ENCODE assay signal across 9 mouse cellular contexts in the genomic region with DNA sequence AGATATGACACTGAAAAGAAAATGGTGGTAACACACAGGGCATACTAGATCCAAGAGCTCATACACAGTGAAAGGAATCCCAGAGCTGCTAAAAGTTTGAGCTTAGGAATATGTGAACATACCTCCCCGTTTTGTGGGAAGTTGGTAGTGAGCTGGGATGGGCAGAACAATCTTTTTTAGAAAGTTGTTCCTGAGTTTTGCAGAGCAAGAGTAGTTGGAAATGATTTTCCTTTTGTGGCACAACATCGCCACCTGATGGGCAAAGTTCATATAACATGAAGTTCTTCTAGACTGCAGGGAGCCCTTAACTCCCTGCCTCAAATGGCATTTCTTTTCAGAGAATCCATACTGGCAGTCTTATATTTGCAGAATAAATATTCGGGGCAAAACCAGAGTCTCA. TPM values are rescaled to one million over a fixed set of nuclear protein-coding genes. Genes with fewer than 3 reads are reported as not detected.
DNase-seq lines count a peak whose midpoint lies in the region; ATAC-seq lines count a peak whose summit lies in the region.
"Had no signal": no experiment of that assay in that cellular context is flagged by ENCODE, and none has a peak within 500 bp of the region (broad histone marks: within the 10 kb centered on the region; RNA-seq: fewer than 3 reads in every experiment).

No protein-coding gene starts in this region.

- WGBS in liver, embryonic 11.5 days, result 2% methylated on average over 3 of the region's 3 CpGs
- WGBS in forebrain, embryonic 11.5 days, result 8% methylated on average over 3 of the region's 3 CpGs
- 4% methylated on average over 3 of the region's 3 CpGs for WGBS in kidney, embryonic 14.5 days
- 6% methylated on average over 3 of the region's 3 CpGs for WGBS in limb, embryonic 13.5 days

- no peak overlapping the region for H3K4me2 ChIP-seq in liver, embryonic 11.5 days
- H3K4me2 ChIP-seq in forebrain, embryonic 11.5 days (ENCODE audit: low read depth, low read length, severe bottlenecking), result no peak overlapping the region
- no peak overlapping the region for H3K4me2 ChIP-seq in kidney, embryonic 14.5 days (replicated peaks; ENCODE audit: low read depth, low read length)
- no peak overlapping the region for H3K4me2 ChIP-seq in limb, embryonic 13.5 days (replicated peaks)
- H3K4me2 ChIP-seq: neural tube, embryonic 12.5 days had no signal

- no peak overlapping the region for H3K27ac ChIP-seq in liver, embryonic 11.5 days (ENCODE audit: low read depth, low read length)
- no peak overlapping the region for H3K27ac ChIP-seq in forebrain, embryonic 11.5 days (ENCODE audit: low read depth, low read length)
- no peak overlapping the region for H3K27ac ChIP-seq in kidney, embryonic 14.5 days (ENCODE audit: low read depth, low read length)
- no peak overlapping the region for H3K27ac ChIP-seq in limb, embryonic 13.5 days
- H3K27ac ChIP-seq: neural tube, embryonic 12.5 days had no signal

- no peaks in the 10 kb centered on the region for H3K27me3 ChIP-seq in liver, embryonic 11.5 days (replicated peaks; ENCODE audit: control insufficient read depth, insufficient read depth, low read length)
- no peaks in the 10 kb centered on the region for H3K27me3 ChIP-seq in forebrain, embryonic 11.5 days (ENCODE audit: control insufficient read depth, insufficient read depth, low read length)
- peaks cover 3% of the 10 kb centered on the region; the same call in 1 of the 2 replicates for H3K27me3 ChIP-seq in kidney, embryonic 14.5 days (ENCODE audit: control insufficient read depth, insufficient read depth, low read length)
- peaks cover 18% of the 10 kb centered on the region for H3K27me3 ChIP-seq in limb, embryonic 13.5 days
- H3K27me3 ChIP-seq: neural tube, embryonic 12.5 days had no signal

- ATAC-seq in liver, embryonic 11.5 days (replicated peaks; ENCODE audit: low FRiP score), result no peak
- no peak for ATAC-seq in forebrain, embryonic 11.5 days (replicated peaks; ENCODE audit: low FRiP score)
- ATAC-seq in kidney, embryonic 14.5 days (ENCODE audit: low FRiP score, low TSS enrichment), result 0 out of 2 replicates have a peak, but pooled peaks have one; percentile 20
- 0 out of 2 replicates have a peak, but pooled peaks have one; percentile 48 for ATAC-seq in limb, embryonic 13.5 days (ENCODE audit: low FRiP score, low read depth)
- ATAC-seq in granulocyte monocyte progenitor cell, adult 5-6 weeks (replicated peaks; ENCODE audit: poor library complexity, severe bottlenecking), result no peak; the same call in 1 of the 2 replicates

- H3K36me3 ChIP-seq in liver, embryonic 11.5 days (ENCODE audit: control insufficient read depth, insufficient read depth, low read length), result no peaks in the 10 kb centered on the region
- H3K36me3 ChIP-seq in forebrain, embryonic 11.5 days (ENCODE audit: control insufficient read depth, insufficient read depth, low read length), result no peaks in the 10 kb centered on the region
- H3K36me3 ChIP-seq in kidney, embryonic 14.5 days (ENCODE audit: control insufficient read depth, insufficient read depth, low read length), result no peaks in the 10 kb centered on the region
- no peaks in the 10 kb centered on the region for H3K36me3 ChIP-seq in limb, embryonic 13.5 days
- H3K36me3 ChIP-seq: neural tube, embryonic 12.5 days had no signal

- DNase-seq in liver, result peak; percentile 27
- no peak for DNase-seq in liver, embryonic 11.5 days (ENCODE audit: low spot score)
- peak; percentile 74 for DNase-seq in adrenal gland, postnatal 14 days
- peak; percentile 73 for DNase-seq in forebrain, embryonic 11.5 days (ENCODE audit: low spot score)
- DNase-seq in retina, adult 2 months (ENCODE audit: low read depth, low spot score), result peak; percentile 9

- H3K4me3 ChIP-seq in liver, embryonic 11.5 days (ENCODE audit: low read depth, low read length), result no peak overlapping the region
- H3K4me3 ChIP-seq in forebrain, embryonic 11.5 days (ENCODE audit: low read depth, low read length), result no peak overlapping the region
- H3K4me3 ChIP-seq in kidney, embryonic 14.5 days (ENCODE audit: low read length), result no peak overlapping the region
- no peak overlapping the region for H3K4me3 ChIP-seq in limb, embryonic 13.5 days
- H3K4me3 ChIP-seq: neural tube, embryonic 12.5 days had no signal

- no peaks in the 10 kb centered on the region for H3K4me1 ChIP-seq in liver, embryonic 11.5 days (replicated peaks; ENCODE audit: control insufficient read depth, insufficient read depth, low read length)
- H3K4me1 ChIP-seq in forebrain, embryonic 11.5 days (replicated peaks; ENCODE audit: control insufficient read depth, insufficient read depth, low read length), result no peaks in the 10 kb centered on the region
- no peaks in the 10 kb centered on the region for H3K4me1 ChIP-seq in kidney, embryonic 14.5 days (ENCODE audit: control insufficient read depth, insufficient read depth, low read length)
- H3K4me1 ChIP-seq in limb, embryonic 13.5 days, result no peaks in the 10 kb centered on the region; the same call in 1 of the 2 replicates
- H3K4me1 ChIP-seq: neural tube, embryonic 12.5 days had no signal

- no peaks in the 10 kb centered on the region for H3K9me3 ChIP-seq in liver, embryonic 11.5 days (ENCODE audit: control insufficient read depth, low read length)
- H3K9me3 ChIP-seq in forebrain, embryonic 11.5 days (ENCODE audit: control insufficient read depth, low read length), result no peaks in the 10 kb centered on the region
- H3K9me3 ChIP-seq in kidney, embryonic 14.5 days (ENCODE audit: control insufficient read depth, low read length), result no peaks in the 10 kb centered on the region
- H3K9me3 ChIP-seq in limb, embryonic 13.5 days, result no peaks in the 10 kb centered on the region
- H3K9me3 ChIP-seq: neural tube, embryonic 12.5 days had no signal

- no peak overlapping the region for H3K9ac ChIP-seq in liver, embryonic 11.5 days (ENCODE audit: low read depth, low read length)
- no peak overlapping the region for H3K9ac ChIP-seq in forebrain, embryonic 11.5 days (ENCODE audit: low read length)
- no peak overlapping the region for H3K9ac ChIP-seq in kidney, embryonic 14.5 days (ENCODE audit: low read depth, low read length)
- no peak overlapping the region for H3K9ac ChIP-seq in limb, embryonic 13.5 days
- H3K9ac ChIP-seq: neural tube, embryonic 12.5 days had no signal

RNA-seq across cellular contexts. Expression of a gene that starts 33.3 kb away (rescaled TPM):
- 0.70 and 1.2 TPM in 2 replicates for polyA plus RNA-seq in liver, embryonic 11.5 days (2014; fragmentation: Nextera tagmentation; extraction: Ambion mirVana)
- not detected in 2 replicates for total RNA-seq in adrenal gland, postnatal 14 days (2021)
- polyA plus RNA-seq in forebrain, embryonic 11.5 days (2014; fragmentation: Nextera tagmentation; extraction: Ambion mirVana), result 5.2 and 6.2 TPM in 2 replicates
- polyA plus RNA-seq in kidney, embryonic 14.5 days (2014; fragmentation: Nextera tagmentation; extraction: Ambion mirVana), result not detected in 2 replicates
- polyA plus RNA-seq in limb, embryonic 13.5 days (2015; fragmentation: Nextera tagmentation; extraction: Ambion mirVana), result 2.7 and 3.0 TPM in 2 replicates
- total RNA-seq in granulocyte monocyte progenitor cell, adult 5-6 weeks (2014; fragmentation: Nextera tagmentation), result not detected in 2 replicates
- not detected in 2 replicates for total RNA-seq in granulocyte monocyte progenitor cell, adult 5-6 weeks (2017)

Comparison
In these comparisons a context has a peak if more than half of its experiments do, and no peak if none do; other contexts are left out.
1. ATAC-seq: peak in kidney, embryonic 14.5 days (single experiment) and limb, embryonic 13.5 days (single experiment); none in liver, embryonic 11.5 days (single experiment), forebrain, embryonic 11.5 days (single experiment) and granulocyte monocyte progenitor cell, adult 5-6 weeks (single experiment).